Mouse (Mus musculus) embryonic facial prominence, embryonic 12.5 days (tissue): ENCODE data around the gene Hdac10. TPM values are rescaled to one million over a fixed set of nuclear protein-coding genes. Genes with fewer than 3 reads are reported as not detected.
A peak's percentile ranks its signal among the peaks of the same experiment; 100 is the strongest.

Experiments used
- ATAC-seq: fragments of 200-750 bp; cut with Nextera tagmentation; 2 replicates; pipeline ENCODE4 v1.8.0; 2017; ENCODE audit not compliant: insufficient number of reproducible peaks, insufficient read depth, low FRiP score, low TSS enrichment
- H3K27ac ChIP-seq: fragments of 300-500 bp; sonication (generic); 2 replicates; pipeline ENCODE4 v1.5.1; 2016; ENCODE audit warnings: mild to moderate bottlenecking
- H3K27me3 ChIP-seq: fragments of 300-500 bp; sonication (generic); 2 replicates; pipeline ENCODE4 v1.6.1; 2016; ENCODE audit warnings: mild to moderate bottlenecking, moderate library complexity
- H3K36me3 ChIP-seq: fragments of 300-500 bp; sonication (generic); 2 replicates; pipeline ENCODE4 v1.6.1; 2016; ENCODE audit warnings: mild to moderate bottlenecking
- H3K4me1 ChIP-seq: fragments of 300-500 bp; sonication (generic); 2 replicates; pipeline ENCODE4 v1.6.1; 2016
- H3K4me2 ChIP-seq: fragments of 300-500 bp; sonication (generic); replicated peaks from 2 replicates; pipeline ENCODE4 v1.6.1; 2016; ENCODE audit warnings: mild to moderate bottlenecking, moderate library complexity
- H3K4me3 ChIP-seq: fragments of 300-500 bp; sonication (generic); 2 replicates; pipeline ENCODE4 v1.5.1; 2016; ENCODE audit warnings: mild to moderate bottlenecking
- H3K9ac ChIP-seq: fragments of 300-500 bp; sonication (generic); 2 replicates; pipeline ENCODE4 v1.6.1; 2016; ENCODE audit warnings: mild to moderate bottlenecking, moderate library complexity
- H3K9me3 ChIP-seq: fragments of 300-500 bp; sonication (generic); 2 replicates; pipeline ENCODE4 v1.6.1; 2016; ENCODE audit warnings: mild to moderate bottlenecking, moderate library complexity
- WGBS: fragments of 180-500 bp; shearing (Covaris S2); methylation state at CpG from one replicate; pipeline ENCODE4 v1.1.7; 2016; 5-methylcytosine and 5-hydroxymethylcytosine counted together
- polyA plus RNA-seq: library from polyadenylated mRNA; unstranded; fragments of >200 nt; fragmentation: Nextera tagmentation; extraction: Ambion mirVana; gene quantifications from 2 replicates; pipeline ENCODE4 v1.2.1, GENCODE M21; 2016

Gene Hdac10
- polyA plus RNA-seq, 1 experiment from 2014 or later = 20.1 TPM

GRCm38 (mm10) chr15:89110147-89110546, 18.4 kb downstream of the Hdac10 start:
- ATAC-seq = no peak
- Histone ChIP-seq H3K27me3 (no peaks in the 10 kb centered on the region), H3K27ac (no peak overlapping the region), H3K36me3 (peaks cover 87% of the 10 kb centered on the region), H3K4me2 (no peak overlapping the region), H3K9me3 (no peaks in the 10 kb centered on the region), H3K4me3 (no peak overlapping the region), H3K4me1 (no peaks in the 10 kb centered on the region), H3K9ac (no peak overlapping the region)
- 80% methylated on average over 9 of the region's 9 CpGs for WGBS

GRCm38 (mm10) chr15:89106976-89107375, 21.5 kb downstream of the Hdac10 start:
- H3K4me1 ChIP-seq = no peaks in the 10 kb centered on the region
- H3K36me3 ChIP-seq = peaks cover 98% of the 10 kb centered on the region
- H3K9me3 ChIP-seq = no peaks in the 10 kb centered on the region
- no peak overlapping the region for H3K9ac ChIP-seq
- no peak overlapping the region for H3K4me3 ChIP-seq
- no peak for ATAC-seq
- H3K4me2 ChIP-seq = no peak overlapping the region
- no peak overlapping the region for H3K27ac ChIP-seq
- no peaks in the 10 kb centered on the region for H3K27me3 ChIP-seq
- 88% methylated on average over 1 of the region's 1 CpGs for WGBS

DNA sequence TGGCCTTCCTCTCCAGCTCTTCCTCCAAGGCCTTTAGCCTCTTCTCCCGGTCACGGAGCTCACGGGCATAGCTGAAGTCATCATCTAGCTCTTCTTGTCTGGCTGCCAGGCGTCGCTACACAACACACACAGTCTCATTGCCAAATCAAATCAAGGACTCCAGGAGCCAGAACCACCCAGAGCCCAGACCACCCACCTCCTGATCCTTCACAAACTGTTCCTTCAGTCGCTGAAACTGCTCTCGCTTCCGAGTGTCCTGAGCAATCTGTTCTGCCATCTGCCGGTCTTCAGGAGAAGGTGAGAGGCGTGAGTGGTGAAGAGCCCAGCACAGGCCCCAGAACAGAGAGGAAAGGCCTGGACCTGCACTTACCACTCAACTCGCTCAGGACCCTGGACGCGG, 22.4 kb downstream of the Hdac10 start:
- H3K36me3 ChIP-seq = peaks cover 99% of the 10 kb centered on the region

GRCm38 (mm10) chr15:89104425-89104824, 24.1 kb downstream of the Hdac10 start:
- H3K9me3 ChIP-seq = no peaks in the 10 kb centered on the region
- H3K36me3 ChIP-seq = peaks cover 100% of the 10 kb centered on the region

More for the DNA sequence above, 22.4 kb downstream of the Hdac10 start:
- Histone ChIP-seq H3K4me1 (no peaks in the 10 kb centered on the region), H3K27me3 (no peaks in the 10 kb centered on the region), H3K9ac (no peak overlapping the region), H3K27ac (no peak overlapping the region), H3K4me3 (no peak overlapping the region), H3K4me2 (no peak overlapping the region), H3K9me3 (no peaks in the 10 kb centered on the region)
- ATAC-seq = no peak
- 89% methylated on average over 13 of the region's 13 CpGs for WGBS

GRCm38 (mm10) chr15:89103921-89104320, 24.6 kb downstream of the Hdac10 start:
- no peaks in the 10 kb centered on the region for H3K4me1 ChIP-seq
- no peak overlapping the region for H3K27ac ChIP-seq
- H3K9ac ChIP-seq = no peak overlapping the region
- no peak for ATAC-seq
- H3K36me3 ChIP-seq = peaks cover 100% of the 10 kb centered on the region
- H3K27me3 ChIP-seq = no peaks in the 10 kb centered on the region
- no peaks in the 10 kb centered on the region for H3K9me3 ChIP-seq
- H3K4me3 ChIP-seq = no peak overlapping the region
- WGBS = 88% methylated on average over 10 of the region's 10 CpGs
- H3K4me2 ChIP-seq = no peak overlapping the region

More at GRCm38 (mm10) chr15:89104425-89104824, 24.1 kb downstream of the Hdac10 start:
- Histone ChIP-seq H3K4me2 (no peak overlapping the region), H3K4me3 (no peak overlapping the region), H3K27ac (no peak overlapping the region), H3K9ac (no peak overlapping the region), H3K27me3 (no peaks in the 10 kb centered on the region), H3K4me1 (no peaks in the 10 kb centered on the region)
- no peak for ATAC-seq
- WGBS = 94% methylated on average over 8 of the region's 8 CpGs

DNA sequence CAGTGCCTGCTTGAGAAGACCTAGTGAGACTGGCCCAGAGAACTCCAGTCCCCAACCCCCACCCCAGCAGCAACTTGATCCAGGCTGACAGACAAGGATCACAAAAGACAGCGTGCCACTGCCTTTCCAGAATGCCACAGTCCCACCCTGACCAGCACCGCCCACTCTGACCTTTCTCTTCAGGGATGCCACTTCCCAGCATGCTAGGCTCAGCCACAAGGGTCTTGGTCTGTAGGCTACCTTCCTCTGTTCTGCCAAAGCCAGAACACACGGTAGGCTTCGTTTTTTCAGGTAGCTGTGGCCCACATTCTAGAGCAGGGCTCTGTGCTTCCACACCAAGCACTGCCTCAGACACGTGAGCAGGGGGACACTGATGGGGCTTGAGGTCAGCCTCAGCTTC, 25.9 kb downstream of the Hdac10 start:
- Histone ChIP-seq H3K9me3 (no peaks in the 10 kb centered on the region), H3K4me2 (no peak overlapping the region), H3K4me3 (no peak overlapping the region), H3K9ac (no peak overlapping the region), H3K4me1 (no peaks in the 10 kb centered on the region), H3K27ac (no peak overlapping the region), H3K36me3 (peaks cover 98% of the 10 kb centered on the region), H3K27me3 (no peaks in the 10 kb centered on the region)
- 75% methylated on average over 5 of the region's 5 CpGs for WGBS
- no peak for ATAC-seq

DNA sequence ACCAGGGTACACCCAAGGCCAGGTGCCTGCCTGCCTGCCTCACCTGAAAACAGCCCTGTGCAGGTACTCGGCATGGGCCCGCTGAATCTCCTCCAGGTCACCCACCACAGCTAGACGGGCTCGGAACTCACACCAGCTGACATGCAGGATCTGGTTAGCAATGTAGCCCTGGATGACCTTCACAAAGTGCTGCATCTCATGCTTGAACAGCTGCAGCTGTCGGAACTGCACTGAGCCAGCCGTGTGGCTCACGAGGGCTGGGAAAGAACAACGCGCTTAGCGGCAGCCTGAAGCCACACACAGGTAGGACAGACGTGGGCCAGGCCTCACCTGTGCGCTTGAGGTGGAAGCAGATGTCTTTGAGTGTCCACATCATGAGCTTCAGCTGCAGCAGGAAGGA, 27.7 kb downstream of the Hdac10 start:
- ATAC-seq = no peak
- H3K4me2 ChIP-seq = no peak overlapping the region
- 92% methylated on average over 12 of the region's 12 CpGs for WGBS
- H3K4me1 ChIP-seq = no peaks in the 10 kb centered on the region
- H3K27me3 ChIP-seq = no peaks in the 10 kb centered on the region
- no peak overlapping the region for H3K9ac ChIP-seq
- H3K27ac ChIP-seq = no peak overlapping the region
- H3K9me3 ChIP-seq = no peaks in the 10 kb centered on the region
- H3K36me3 ChIP-seq = peaks cover 98% of the 10 kb centered on the region
- no peak overlapping the region for H3K4me3 ChIP-seq

DNA sequence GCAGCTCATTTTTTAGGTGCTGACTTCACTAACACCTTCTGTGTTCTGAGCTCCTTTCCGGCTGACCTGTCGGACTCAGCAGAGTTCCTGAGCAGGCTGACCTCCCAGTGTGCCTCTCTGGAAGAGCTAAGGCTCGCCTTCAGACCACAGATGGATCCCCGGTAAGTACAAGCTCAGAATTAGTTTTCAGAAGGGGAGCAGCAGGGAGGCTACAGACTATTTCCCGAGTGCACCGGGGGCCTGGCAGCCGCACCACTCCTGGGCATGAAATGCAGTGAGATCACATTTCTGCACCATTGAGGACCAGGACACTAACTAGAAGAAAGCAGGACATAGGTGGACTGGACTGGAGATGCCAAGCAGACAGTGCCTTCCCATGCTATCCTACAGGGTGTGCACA, 29.9 kb downstream of the Hdac10 start:
- ATAC-seq = no peak
- H3K4me3 ChIP-seq = no peak overlapping the region
- H3K4me1 ChIP-seq = no peaks in the 10 kb centered on the region
- H3K9ac ChIP-seq = no peak overlapping the region
- 88% methylated on average over 7 of the region's 7 CpGs for WGBS
- peaks cover 98% of the 10 kb centered on the region for H3K36me3 ChIP-seq
- H3K4me2 ChIP-seq = no peak overlapping the region
- no peaks in the 10 kb centered on the region for H3K9me3 ChIP-seq
- H3K27ac ChIP-seq = no peak overlapping the region
- H3K27me3 ChIP-seq = no peaks in the 10 kb centered on the region

- ATAC-seq = no peak
- Histone ChIP-seq H3K4me2 (no peak overlapping the region), H3K4me1 (no peaks in the 10 kb centered on the region), H3K9ac (no peak overlapping the region), H3K36me3 (peaks cover 97% of the 10 kb centered on the region), H3K27ac (no peak overlapping the region), H3K4me3 (no peak overlapping the region), H3K9me3 (no peaks in the 10 kb centered on the region), H3K27me3 (no peaks in the 10 kb centered on the region)
- WGBS = 90% methylated on average over 5 of the region's 5 CpGs
These were observed 31.1 kb downstream of the Hdac10 start for GRCm38 (mm10) chr15:89097450-89097849.

GRCm38 (mm10) chr15:89092181-89092580, 36.3 kb downstream of the Hdac10 start:
- H3K4me3 ChIP-seq = no peak overlapping the region
- 83% methylated on average over 5 of the region's 5 CpGs for WGBS

GRCm38 (mm10) chr15:89090662-89091061, 37.8 kb downstream of the Hdac10 start:
- Histone ChIP-seq H3K4me3 (0 out of 2 replicates have a peak overlapping the region, but pooled peaks have one; percentile 89), H3K9ac (no peak overlapping the region), H3K36me3 (peaks cover 56% of the 10 kb centered on the region), H3K27ac (no peak overlapping the region), H3K4me1 (peaks cover 18% of the 10 kb centered on the region), H3K4me2 (peak overlapping the region; percentile 98; the same call in 1 of the 2 replicates), H3K27me3 (no peaks in the 10 kb centered on the region), H3K9me3 (no peaks in the 10 kb centered on the region)
- ATAC-seq = no peak
- 78% methylated on average over 4 of the region's 4 CpGs for WGBS

More at GRCm38 (mm10) chr15:89092181-89092580, 36.3 kb downstream of the Hdac10 start:
- Histone ChIP-seq H3K27ac (no peak overlapping the region), H3K4me1 (peaks cover 18% of the 10 kb centered on the region), H3K36me3 (peaks cover 56% of the 10 kb centered on the region), H3K27me3 (no peaks in the 10 kb centered on the region), H3K9ac (no peak overlapping the region), H3K4me2 (no peak overlapping the region), H3K9me3 (no peaks in the 10 kb centered on the region)
- no peak for ATAC-seq

DNA sequence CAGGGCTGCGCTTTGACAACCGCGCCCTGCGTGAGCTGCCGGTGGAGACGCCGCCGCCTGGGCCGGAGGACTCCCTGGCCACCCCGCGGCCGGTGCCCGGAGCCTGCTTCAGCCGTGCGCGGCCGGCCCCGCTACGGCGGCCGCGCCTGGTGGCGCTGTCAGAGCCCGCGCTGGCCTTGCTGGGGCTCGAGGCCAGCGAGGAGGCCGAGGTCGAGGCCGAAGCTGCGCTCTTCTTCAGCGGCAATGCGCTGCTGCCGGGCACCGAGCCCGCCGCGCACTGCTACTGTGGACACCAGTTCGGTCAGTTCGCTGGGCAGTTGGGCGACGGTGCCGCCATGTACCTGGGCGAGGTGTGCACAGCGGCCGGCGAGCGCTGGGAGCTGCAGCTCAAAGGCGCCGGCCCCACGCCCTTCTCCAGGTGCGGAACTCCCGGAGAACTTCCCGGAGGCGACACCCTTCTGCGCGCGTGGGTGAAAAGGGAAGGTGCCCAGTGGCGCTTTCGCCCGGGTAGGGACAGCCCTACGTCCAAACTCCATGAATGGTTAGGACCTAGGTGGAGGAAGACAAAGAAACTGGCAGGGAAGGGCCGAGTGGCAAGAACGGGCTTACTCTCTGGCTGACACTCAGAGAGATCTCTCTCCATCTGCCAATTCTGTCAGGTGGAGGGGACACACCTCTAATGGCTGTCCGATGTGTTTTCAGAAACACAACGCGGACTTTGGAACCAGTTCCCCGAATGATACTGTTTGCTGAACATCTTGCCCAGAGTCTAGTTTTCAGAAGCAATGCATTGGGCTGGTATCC, 39.0 kb downstream of the Hdac10 start:
- WGBS = 3% methylated on average over 67 of the region's 68 CpGs
- peak overlapping the region; percentile 92 for H3K9ac ChIP-seq
- peaks cover 18% of the 10 kb centered on the region for H3K4me1 ChIP-seq
- H3K27ac ChIP-seq = peak overlapping the region; percentile 70
- peak overlapping the region; percentile 89 for H3K4me3 ChIP-seq
- peaks cover 56% of the 10 kb centered on the region for H3K36me3 ChIP-seq
- ATAC-seq = peak; percentile 54
- H3K27me3 ChIP-seq = no peaks in the 10 kb centered on the region
- peak overlapping the region; percentile 98 for H3K4me2 ChIP-seq
- H3K9me3 ChIP-seq = no peaks in the 10 kb centered on the region
